Mouse (Mus musculus): Measurements from ENCODE around the gene P2rx4. TPM values are rescaled to one million over a fixed set of nuclear protein-coding genes. Genes with fewer than 3 reads are reported as not detected.
"Not testable (repeated sequence)": the region's sequence is repeated elsewhere in the genome, so short reads cannot be mapped to it uniquely, and the experiment has no call there.

The P2rx4 gene
- total RNA-seq (2021), result 10 to 100 TPM; 36.2 to 41.3 TPM
- long read RNA-seq, experiment 1, transcript P2rx4-201 (12 exons, 2,702 nt), result major isoform, 39 of 50 reads
- long read RNA-seq, experiment 1, partial matches to known transcripts, result 1 of 50 reads
- long read RNA-seq, experiment 1, other reads (novel, unspliced or antisense), result 5 of 50 reads
- long read RNA-seq, experiment 2, transcript P2rx4-202 (11 exons, 1,887 nt), result minor isoform, 7 of 132 reads
- long read RNA-seq, experiment 2, transcript P2rx4-201 (12 exons, 2,702 nt), result major isoform, 113 of 132 reads
- long read RNA-seq, experiment 2, partial matches to known transcripts, result 4 of 132 reads
- long read RNA-seq, experiment 2, other reads (novel, unspliced or antisense), result 7 of 132 reads

GRCm38 (mm10) chr5:122707276-122708181 is at the start of gene P2rx4:
Gene P2rx4, plus strand, starts transcription at chr5:122707544.
- DNase-seq (ENCODE audit: low spot score in 2 of 2), result peak; percentile 79

GRCm38 (mm10) chr5:122662501-122662900 is 44.8 kb upstream of the P2rx4 start:
- DNase-seq (ENCODE audit: low spot score in 2 of 2), result no peak

- no peak for DNase-seq (ENCODE audit: low spot score in 2 of 2)
These were observed 42.3 kb upstream of the P2rx4 start for GRCm38 (mm10) chr5:122665036-122665435.

GRCm38 (mm10) chr5:122668981-122669897 is 38.1 kb upstream of the P2rx4 start:
- no peak for DNase-seq (ENCODE audit: low spot score in 2 of 2)

GRCm38 (mm10) chr5:122671641-122672040 is 35.7 kb upstream of the P2rx4 start:
- not testable (repeated sequence) for DNase-seq (ENCODE audit: low spot score in 2 of 2)

- no peak for DNase-seq (ENCODE audit: low spot score in 2 of 2)
These were observed 35.0 kb upstream of the P2rx4 start for GRCm38 (mm10) chr5:122672298-122672697.

- DNase-seq (ENCODE audit: low spot score in 2 of 2), result no peak
These were observed 31.3 kb upstream of the P2rx4 start for GRCm38 (mm10) chr5:122676002-122676401.

GRCm38 (mm10) chr5:122677983-122678382 is 29.4 kb upstream of the P2rx4 start:
- DNase-seq (ENCODE audit: low spot score in 2 of 2), result no peak

GRCm38 (mm10) chr5:122679881-122680280 is 27.5 kb upstream of the P2rx4 start:
- no peak for DNase-seq (ENCODE audit: low spot score in 2 of 2)

- DNase-seq (ENCODE audit: low spot score in 2 of 2), result no peak
These were observed 26.1 kb upstream of the P2rx4 start for GRCm38 (mm10) chr5:122681276-122681675.

GRCm38 (mm10) chr5:122683926-122684325 is 23.4 kb upstream of the P2rx4 start:
- no peak for DNase-seq (ENCODE audit: low spot score in 2 of 2)

GRCm38 (mm10) chr5:122687391-122687790 is 20.0 kb upstream of the P2rx4 start:
- DNase-seq (ENCODE audit: low spot score in 2 of 2), result no peak

GRCm38 (mm10) chr5:122689153-122689552 is 18.2 kb upstream of the P2rx4 start:
- DNase-seq (ENCODE audit: low spot score in 2 of 2), result no peak

- no peak for DNase-seq (ENCODE audit: low spot score in 2 of 2)
These were observed 16.9 kb upstream of the P2rx4 start for GRCm38 (mm10) chr5:122690486-122690885.

- DNase-seq (ENCODE audit: low spot score in 2 of 2), result peak in 1 of 2 experiments; percentile 19
These were observed 13.7 kb upstream of the P2rx4 start for GRCm38 (mm10) chr5:122693431-122694207.

- DNase-seq (ENCODE audit: low spot score in 2 of 2), result no peak
These were observed 11.8 kb upstream of the P2rx4 start for GRCm38 (mm10) chr5:122695516-122695915.

GRCm38 (mm10) chr5:122698041-122698700 is 9.2 kb upstream of the P2rx4 start:
- DNase-seq (ENCODE audit: low spot score in 2 of 2), result no peak

GRCm38 (mm10) chr5:122698701-122699060 is 8.7 kb upstream of the P2rx4 start:
- DNase-seq (ENCODE audit: low spot score in 2 of 2), result no peak

- no peak for DNase-seq (ENCODE audit: low spot score in 2 of 2)
These were observed 7.1 kb upstream of the P2rx4 start for GRCm38 (mm10) chr5:122700109-122700836.
